Mouse (Mus musculus): Measurements from ENCODE around the gene Gas2l3.

Gene Gas2l3

GRCm38 (mm10) chr10:89443623-89444151 is at the start of gene Gas2l3:
Gene Gas2l3 (minus strand): TSS chr10:89443967.
- peak; percentile 92 for DNase-seq (ENCODE audit: low spot score)

GRCm38 (mm10) chr10:89491321-89491720 is 47.6 kb upstream of the Gas2l3 start:
- no peak for DNase-seq (ENCODE audit: low spot score)

GRCm38 (mm10) chr10:89490250-89490649 is 46.5 kb upstream of the Gas2l3 start:
- DNase-seq (ENCODE audit: low spot score), result no peak

GRCm38 (mm10) chr10:89489459-89489858 is 45.7 kb upstream of the Gas2l3 start:
- DNase-seq (ENCODE audit: low spot score), result no peak

- no peak for DNase-seq (ENCODE audit: low spot score)
Measured at GRCm38 (mm10) chr10:89486995-89487742, 43.4 kb upstream of the Gas2l3 start.

GRCm38 (mm10) chr10:89484907-89485306 is 41.1 kb upstream of the Gas2l3 start:
- no peak for DNase-seq (ENCODE audit: low spot score)

- peak; percentile 32 for DNase-seq (ENCODE audit: low spot score)
Measured at GRCm38 (mm10) chr10:89483812-89484602, 40.2 kb upstream of the Gas2l3 start.

- DNase-seq (ENCODE audit: low spot score), result no peak
Measured at GRCm38 (mm10) chr10:89483113-89483512, 39.3 kb upstream of the Gas2l3 start.

GRCm38 (mm10) chr10:89482142-89482681 is 38.4 kb upstream of the Gas2l3 start:
- DNase-seq (ENCODE audit: low spot score), result no peak

- DNase-seq (ENCODE audit: low spot score), result no peak
Measured at GRCm38 (mm10) chr10:89481638-89482037, 37.9 kb upstream of the Gas2l3 start.

- no peak for DNase-seq (ENCODE audit: low spot score)
Measured at GRCm38 (mm10) chr10:89478766-89479165, 35.0 kb upstream of the Gas2l3 start.

GRCm38 (mm10) chr10:89470596-89471353 is 27.0 kb upstream of the Gas2l3 start:
- DNase-seq (ENCODE audit: low spot score), result peak; percentile 60

GRCm38 (mm10) chr10:89464760-89465405 is 21.1 kb upstream of the Gas2l3 start:
- no peak for DNase-seq (ENCODE audit: low spot score)

GRCm38 (mm10) chr10:89462890-89463289 is 19.1 kb upstream of the Gas2l3 start:
- no peak for DNase-seq (ENCODE audit: low spot score)

GRCm38 (mm10) chr10:89461856-89462507 is 18.2 kb upstream of the Gas2l3 start:
- peak; percentile 71 for DNase-seq (ENCODE audit: low spot score)

- no peak for DNase-seq (ENCODE audit: low spot score)
Measured at GRCm38 (mm10) chr10:89460972-89461371, 17.2 kb upstream of the Gas2l3 start.

- DNase-seq (ENCODE audit: low spot score), result no peak
Measured at GRCm38 (mm10) chr10:89458770-89459169, 15.0 kb upstream of the Gas2l3 start.

- no peak for DNase-seq (ENCODE audit: low spot score)
Measured at GRCm38 (mm10) chr10:89453794-89454193, 10.0 kb upstream of the Gas2l3 start.

- DNase-seq (ENCODE audit: low spot score), result no peak
Measured at GRCm38 (mm10) chr10:89453068-89453641, 9.4 kb upstream of the Gas2l3 start.

GRCm38 (mm10) chr10:89450411-89450810 is 6.6 kb upstream of the Gas2l3 start:
- no peak for DNase-seq (ENCODE audit: low spot score)

- no peak for DNase-seq (ENCODE audit: low spot score)
Measured at GRCm38 (mm10) chr10:89444381-89444780, 614 bp upstream of the Gas2l3 start.

Data from yolk sac, embryonic 10.5 days (tissue).